Mouse (Mus musculus) midbrain, postnatal 0 days (tissue): ENCODE results near the gene Ppp1r9a. TPM values are rescaled to one million over a fixed set of nuclear protein-coding genes. Genes with fewer than 3 reads are reported as not detected.

Experiments
- ATAC-seq: fragments of 200-750 bp; cut with Nextera tagmentation; 2 replicates; pipeline ENCODE4 v1.8.0; 2017; ENCODE audit warnings: moderate number of reproducible peaks, mild to moderate bottlenecking, moderate TSS enrichment, moderate library complexity; ENCODE audit not compliant: low FRiP score
- DNase-seq: peaks from one replicate; pipeline ENCODE4 v3.0.0-alpha.2; 2015; ENCODE audit warnings: low spot score
- H3K27ac ChIP-seq: fragments of 300-500 bp; sonication (generic); 2 replicates; pipeline ENCODE4 v1.5.1; 2014; ENCODE audit warnings: low read depth, mild to moderate bottlenecking, low read length, mixed read lengths
- H3K27me3 ChIP-seq: fragments of 300-500 bp; sonication (generic); 2 replicates; pipeline ENCODE4 v1.6.1; 2014; ENCODE audit warnings: low read length, control low read depth, mixed read lengths; ENCODE audit not compliant: insufficient read depth
- H3K36me3 ChIP-seq: fragments of 300-500 bp; sonication (generic); 2 replicates; pipeline ENCODE4 v1.6.1; 2014; ENCODE audit warnings: low read length, control low read depth, mixed read lengths; ENCODE audit not compliant: insufficient read depth
- H3K4me1 ChIP-seq: fragments of 300-500 bp; sonication (generic); 2 replicates; pipeline ENCODE4 v1.6.1; 2014; ENCODE audit warnings: mild to moderate bottlenecking, control low read depth, antibody characterized with exemption, low read length, mixed read lengths; ENCODE audit not compliant: insufficient read depth
- H3K4me2 ChIP-seq: fragments of 300-500 bp; sonication (generic); 2 replicates; pipeline ENCODE4 v1.6.1; 2014; ENCODE audit warnings: low read depth, mild to moderate bottlenecking, low read length, mixed read lengths; ENCODE audit not compliant: poor library complexity, severe bottlenecking
- H3K4me3 ChIP-seq: fragments of 300-500 bp; sonication (generic); 2 replicates; pipeline ENCODE4 v1.5.1; 2014; ENCODE audit warnings: low read depth, mild to moderate bottlenecking, low read length, moderate library complexity
- H3K9ac ChIP-seq: fragments of 300-500 bp; sonication (generic); replicated peaks from 2 replicates; pipeline ENCODE4 v1.6.1; 2014; ENCODE audit warnings: mild to moderate bottlenecking, low read length, moderate library complexity, mixed read lengths; ENCODE audit not compliant: poor library complexity, severe bottlenecking
- H3K9me3 ChIP-seq: fragments of 300-500 bp; sonication (generic); 2 replicates; pipeline ENCODE4 v1.6.1; 2016; ENCODE audit warnings: low read length, control low read depth
- CTCF ChIP-seq: IDR thresholded peaks from 2 replicates; pipeline ENCODE4 v1.5.1; 2016; ENCODE audit warnings: antibody characterized with exemption, mild to moderate bottlenecking
- WGBS: fragments of 180-500 bp; shearing (Covaris S2); extraction: QIAGEN DNeasy Blood & Tissue Kit; methylation state at CpG from one replicate; pipeline ENCODE4 v1.1.7; 2014; 5-methylcytosine and 5-hydroxymethylcytosine counted together
- polyA plus RNA-seq: library from polyadenylated mRNA; unstranded; fragments of >200 nt; fragmentation: Nextera tagmentation; extraction: Ambion mirVana; gene quantifications from 2 replicates; pipeline ENCODE4 v1.2.1, GENCODE M21; 2015
- total RNA-seq: library from RNA; depleted of rRNA; stranded (reverse); fragments of >200 nt; gene quantifications from 2 replicates; pipeline ENCODE4 v1.2.3, GENCODE M21; 2014

The Ppp1r9a gene
- total and polyA plus RNA-seq, 2 experiments from 2014 or later = 43.6 to 66.3 TPM

DNA sequence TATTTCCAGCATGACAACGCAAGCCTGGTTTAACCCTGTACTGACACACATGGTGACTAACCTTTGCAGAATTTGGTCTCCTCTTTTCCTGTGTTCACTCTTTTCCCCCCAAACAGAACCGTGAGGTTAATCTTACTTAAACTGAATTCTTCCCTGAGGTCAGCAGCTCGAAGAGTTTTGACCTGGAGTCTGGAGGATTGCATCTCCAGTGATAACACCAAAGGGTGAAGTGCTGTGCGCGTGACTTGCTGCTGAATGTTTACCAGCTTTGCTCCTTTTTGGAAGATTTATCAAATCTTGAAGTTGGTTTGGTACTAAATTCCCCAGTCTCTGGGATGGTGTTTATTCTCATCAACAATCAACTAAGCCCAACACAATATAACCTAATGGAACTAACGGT is 252.1 kb downstream of the Ppp1r9a start:
- H3K9ac ChIP-seq = no peak overlapping the region
- no peaks in the 10 kb centered on the region for H3K4me1 ChIP-seq
- no peak for TF ChIP-seq CTCF
- no peak overlapping the region for H3K4me2 ChIP-seq
- no peak overlapping the region for H3K4me3 ChIP-seq
- no peak for ATAC-seq
- peaks cover 21% of the 10 kb centered on the region for H3K36me3 ChIP-seq
- H3K27me3 ChIP-seq = no peaks in the 10 kb centered on the region
- WGBS = 89% methylated on average over 6 of the region's 6 CpGs
- H3K9me3 ChIP-seq = no peaks in the 10 kb centered on the region
- H3K27ac ChIP-seq = no peak overlapping the region
- no peak for DNase-seq

DNA sequence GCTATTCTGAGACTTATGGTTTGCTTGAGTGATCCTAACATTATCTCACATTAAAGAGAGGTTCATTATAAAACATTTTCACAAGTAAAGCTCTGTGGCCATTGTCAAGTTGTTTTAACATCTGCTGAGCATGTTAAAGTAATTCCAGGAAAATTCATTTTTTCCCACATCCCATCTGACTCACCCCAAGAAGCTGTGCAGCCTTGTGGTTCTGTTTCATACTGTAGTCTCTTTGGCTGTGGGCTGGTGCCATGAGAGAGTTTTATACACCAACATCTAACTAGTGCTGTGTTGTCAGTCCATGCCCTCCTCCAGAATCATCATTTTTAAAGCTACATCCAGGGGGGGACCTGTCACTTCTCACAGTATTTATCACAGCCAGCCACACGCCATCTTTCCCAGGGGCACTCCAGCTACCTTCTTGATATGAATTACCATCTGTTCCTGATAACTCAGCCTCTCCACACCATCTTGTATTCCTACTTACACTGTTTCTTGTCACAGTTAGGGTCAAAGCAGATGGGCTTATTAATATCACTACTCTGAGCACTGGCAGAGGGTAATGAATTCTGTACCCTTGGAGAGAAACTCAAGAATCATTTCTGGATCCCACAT is 252.7 kb downstream of the Ppp1r9a start:
- H3K4me1 ChIP-seq = no peaks in the 10 kb centered on the region
- no peaks in the 10 kb centered on the region for H3K9me3 ChIP-seq
- no peak for TF ChIP-seq CTCF
- ATAC-seq = no peak
- no peak for DNase-seq
- H3K27ac ChIP-seq = no peak overlapping the region
- no peak overlapping the region for H3K4me2 ChIP-seq
- peaks cover 25% of the 10 kb centered on the region for H3K36me3 ChIP-seq
- no peak overlapping the region for H3K4me3 ChIP-seq
- 68% methylated on average over 1 of the region's 1 CpGs for WGBS
- no peaks in the 10 kb centered on the region for H3K27me3 ChIP-seq
- H3K9ac ChIP-seq = no peak overlapping the region

DNA sequence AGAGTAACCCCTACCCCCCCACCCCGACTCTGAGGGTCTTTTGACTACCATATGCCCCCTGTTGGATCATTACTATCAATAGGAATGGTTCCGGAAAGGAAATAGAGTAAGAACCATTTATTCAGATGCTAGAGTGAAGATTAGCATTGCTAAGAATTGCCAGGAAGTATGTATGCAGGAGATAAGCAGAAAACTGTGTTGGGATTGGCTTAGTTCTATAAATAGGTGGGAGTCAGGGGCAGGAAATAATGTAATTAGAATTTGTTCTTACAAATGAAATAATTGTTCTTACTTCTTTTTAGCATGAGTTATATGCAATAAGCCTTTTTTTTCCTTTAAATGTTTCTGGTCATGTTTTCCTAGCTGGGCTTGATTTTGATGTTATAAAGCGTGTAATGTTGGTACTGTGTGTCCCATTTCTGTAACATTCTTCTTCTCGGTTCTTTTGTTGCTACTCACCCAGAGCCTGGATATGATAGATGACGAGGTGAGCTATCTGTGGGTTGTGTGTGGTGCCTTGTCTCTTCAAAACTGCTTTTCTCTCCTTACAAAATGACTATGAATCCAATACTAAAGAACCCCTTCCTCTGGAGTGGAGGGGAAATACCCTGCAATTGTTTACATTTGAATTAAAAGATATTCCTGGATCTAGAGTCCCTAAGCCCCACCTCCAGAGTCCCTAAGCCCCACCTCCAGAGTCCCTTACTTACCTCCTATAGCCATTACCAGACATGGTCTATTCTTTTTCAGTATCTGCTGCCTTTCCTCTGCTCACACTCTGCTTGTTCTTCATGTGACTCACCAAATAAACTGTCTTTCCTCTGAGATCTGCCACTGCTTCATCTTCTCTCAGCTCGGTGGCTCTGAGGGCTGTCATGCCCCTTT is 254.1 kb downstream of the Ppp1r9a start:
- ATAC-seq = no peak
- WGBS = 77% methylated on average over 6 of the region's 6 CpGs
- no peak for TF ChIP-seq CTCF

GRCm38 (mm10) chr6:5159385-5159791 is 256.7 kb downstream of the Ppp1r9a start:
- Histone ChIP-seq H3K4me2 (no peak overlapping the region), H3K9ac (no peak overlapping the region), H3K4me1 (no peaks in the 10 kb centered on the region), H3K9me3 (no peaks in the 10 kb centered on the region), H3K27ac (no peak overlapping the region), H3K27me3 (no peaks in the 10 kb centered on the region), H3K4me3 (no peak overlapping the region), H3K36me3 (peaks cover 27% of the 10 kb centered on the region)
- DNase-seq (no peak), ATAC-seq (no peak)
- 86% methylated on average over 7 of the region's 7 CpGs for WGBS
- no peak for TF ChIP-seq CTCF

More for the DNA sequence above, 254.1 kb downstream of the Ppp1r9a start:
- no peak overlapping the region for H3K4me3 ChIP-seq
- H3K36me3 ChIP-seq = peaks cover 27% of the 10 kb centered on the region
- no peak overlapping the region for H3K4me2 ChIP-seq
- H3K27ac ChIP-seq = no peak overlapping the region
- DNase-seq = no peak
- H3K9me3 ChIP-seq = no peaks in the 10 kb centered on the region
- no peak overlapping the region for H3K9ac ChIP-seq
- no peaks in the 10 kb centered on the region for H3K27me3 ChIP-seq
- no peaks in the 10 kb centered on the region for H3K4me1 ChIP-seq

GRCm38 (mm10) chr6:5162052-5162451 is 259.3 kb downstream of the Ppp1r9a start:
- Histone ChIP-seq H3K4me3 (no peak overlapping the region), H3K9me3 (no peaks in the 10 kb centered on the region), H3K27me3 (no peaks in the 10 kb centered on the region), H3K27ac (no peak overlapping the region), H3K36me3 (peaks cover 18% of the 10 kb centered on the region), H3K9ac (no peak overlapping the region), H3K4me1 (no peaks in the 10 kb centered on the region), H3K4me2 (no peak overlapping the region)
- no peak for TF ChIP-seq CTCF
- ATAC-seq (no peak), DNase-seq (no peak)
- WGBS = 95% methylated on average over 6 of the region's 6 CpGs

- Histone ChIP-seq H3K36me3 (peaks cover 15% of the 10 kb centered on the region), H3K4me2 (no peak overlapping the region), H3K9me3 (no peaks in the 10 kb centered on the region), H3K4me3 (no peak overlapping the region), H3K27me3 (no peaks in the 10 kb centered on the region), H3K27ac (no peak overlapping the region), H3K9ac (no peak overlapping the region), H3K4me1 (no peaks in the 10 kb centered on the region)
- TF ChIP-seq CTCF = no peak
- WGBS = 98% methylated on average over 14 of the region's 14 CpGs
- no peak for ATAC-seq
- no peak for DNase-seq
Observed at GRCm38 (mm10) chr6:5163507-5164144, 260.9 kb downstream of the Ppp1r9a start.
